Mouse (Mus musculus) kidney, adult 2 months (tissue): ENCODE results near the gene Tuba3a. TPM values are rescaled to one million over a fixed set of nuclear protein-coding genes. Genes with fewer than 3 reads are reported as not detected.

Experiments used
- DNase-seq: peaks from one replicate; pipeline ENCODE4 v3.0.0; 2021
- H3K27ac ChIP-seq: fragments of 200-500 bp; 2 replicates; pipeline ENCODE4 v1.5.1; 2012; ENCODE audit warnings: low read depth, low read length, control low read depth, inconsistent platforms; ENCODE audit not compliant: insufficient read depth
- H3K27me3 ChIP-seq: fragments of 200-500 bp; replicated peaks from 2 replicates; pipeline ENCODE4 v1.6.1; 2012; ENCODE audit warnings: mild to moderate bottlenecking, moderate library complexity, low read length, inconsistent platforms; ENCODE audit not compliant: control insufficient read depth, insufficient read depth
- H3K36me3 ChIP-seq: fragments of 200-500 bp; 2 replicates; pipeline ENCODE4 v1.6.1; 2012; ENCODE audit warnings: mild to moderate bottlenecking, moderate library complexity, low read length, inconsistent platforms; ENCODE audit not compliant: control insufficient read depth, insufficient read depth
- H3K4me1 ChIP-seq: fragments of 200-500 bp; 2 replicates; pipeline ENCODE4 v1.6.1; 2011; ENCODE audit warnings: low read length; ENCODE audit not compliant: control insufficient read depth, insufficient read depth
- H3K4me3 ChIP-seq: fragments of 200-500 bp; 2 replicates; pipeline ENCODE4 v1.5.1; 2011; ENCODE audit warnings: mild to moderate bottlenecking, low read depth, low read length, control low read depth; ENCODE audit not compliant: insufficient read depth
- CTCF ChIP-seq: fragments of 200-500 bp; conservative IDR thresholded peaks from 2 replicates; pipeline ENCODE4 v1.5.1; 2011; ENCODE audit warnings: low read depth, mild to moderate bottlenecking, control low read depth, low read length, moderate library complexity, mixed read lengths; ENCODE audit not compliant: insufficient read depth, insufficient read length
- POLR2A ChIP-seq: fragments of 200-500 bp; IDR thresholded peaks from one replicate; pipeline ENCODE4 v1.6.1; 2011; ENCODE audit warnings: low read depth, low read length, control low read depth
- WGBS: fragments of 180-500 bp; shearing (Covaris S2); methylation state at CpG from one replicate; pipeline ENCODE4 v1.1.7; 2018; 5-methylcytosine and 5-hydroxymethylcytosine counted together
- polyA plus RNA-seq: library from polyadenylated mRNA; depleted of rRNA; stranded (reverse); fragments of >200 nt; gene quantifications from 2 replicates; pipeline ENCODE4 v1.2.3, GENCODE M21; 2012

Tuba3a gene
- polyA plus RNA-seq, 1 experiment, result 0.39 TPM

- 72% methylated on average over 3 of the region's 3 CpGs for WGBS
- TF ChIP-seq POLR2A (no peak), CTCF (no peak)
- DNase-seq, result no peak
- no peak overlapping the region for H3K27ac ChIP-seq
- peaks cover 23% of the 10 kb centered on the region for H3K4me1 ChIP-seq
- H3K4me3 ChIP-seq, result no peak overlapping the region
- H3K36me3 ChIP-seq, result no peaks in the 10 kb centered on the region
- no peaks in the 10 kb centered on the region for H3K27me3 ChIP-seq
Measured at GRCm38 (mm10) chr6:125252285-125252684, 33.6 kb downstream of the Tuba3a start.

DNA sequence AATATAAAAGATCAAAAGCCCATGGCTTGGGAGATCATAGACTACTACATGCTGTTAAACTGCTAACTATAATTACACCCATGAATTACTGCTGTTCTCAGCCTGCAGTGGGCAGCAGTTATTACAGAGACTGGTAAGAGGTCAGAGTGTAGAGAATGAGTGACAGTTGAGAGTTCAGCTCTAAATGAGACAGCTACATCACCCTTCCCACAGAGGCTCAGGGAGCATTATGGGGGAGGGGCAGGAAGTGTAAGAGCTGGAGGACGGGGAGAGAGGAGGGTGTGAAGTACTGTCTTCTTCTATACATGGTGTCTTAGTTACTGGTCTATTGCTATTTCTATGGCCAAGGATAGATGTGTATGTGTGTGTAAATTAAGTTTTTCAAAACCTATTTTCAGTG, 41.3 kb downstream of the Tuba3a start:
- Histone ChIP-seq H3K4me1 (no peaks in the 10 kb centered on the region), H3K36me3 (no peaks in the 10 kb centered on the region), H3K4me3 (no peak overlapping the region), H3K27ac (no peak overlapping the region), H3K27me3 (no peaks in the 10 kb centered on the region)
- DNase-seq, result no peak
- TF ChIP-seq POLR2A, result no peak
- TF ChIP-seq CTCF, result no peak
- WGBS, result 67% methylated on average over 1 of the region's 1 CpGs

GRCm38 (mm10) chr6:125241566-125241965, 44.3 kb downstream of the Tuba3a start:
- no peak for DNase-seq
- H3K4me1 ChIP-seq, result no peaks in the 10 kb centered on the region; the same call in 1 of the 2 replicates
- no peak overlapping the region for H3K4me3 ChIP-seq
- TF ChIP-seq POLR2A, result no peak
- TF ChIP-seq CTCF, result no peak
- H3K27ac ChIP-seq, result no peak overlapping the region
- 83% methylated on average over 8 of the region's 8 CpGs for WGBS
- H3K36me3 ChIP-seq, result no peaks in the 10 kb centered on the region
- no peaks in the 10 kb centered on the region for H3K27me3 ChIP-seq

GRCm38 (mm10) chr6:125240617-125241016, 45.2 kb downstream of the Tuba3a start:
- no peak overlapping the region for H3K27ac ChIP-seq
- TF ChIP-seq CTCF (no peak), POLR2A (no peak)
- WGBS, result 90% methylated on average over 5 of the region's 5 CpGs
- no peak for DNase-seq
- no peaks in the 10 kb centered on the region; the same call in 1 of the 2 replicates for H3K4me1 ChIP-seq
- H3K27me3 ChIP-seq, result no peaks in the 10 kb centered on the region
- H3K4me3 ChIP-seq, result no peak overlapping the region
- no peaks in the 10 kb centered on the region for H3K36me3 ChIP-seq

DNA sequence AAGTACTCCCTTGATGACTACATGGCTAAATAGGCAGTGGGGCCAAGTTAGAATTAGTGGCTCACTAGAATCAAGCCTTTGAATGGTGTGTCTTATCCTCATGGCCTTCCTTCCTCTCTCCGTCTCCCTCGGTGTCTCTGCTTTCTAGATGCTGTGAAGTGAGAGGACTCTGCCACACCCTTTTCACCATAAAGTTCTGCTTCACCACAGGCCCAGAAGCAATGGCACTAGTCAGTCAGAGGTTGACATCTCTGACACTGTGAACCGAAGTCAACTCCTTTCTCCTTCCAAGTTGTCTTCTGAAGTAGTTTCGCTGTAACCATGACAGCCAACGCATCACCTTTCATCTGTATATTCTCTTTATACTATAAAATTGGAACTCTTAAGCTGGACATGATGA, 46.3 kb downstream of the Tuba3a start:
- no peaks in the 10 kb centered on the region; the same call in 1 of the 2 replicates for H3K4me1 ChIP-seq
- TF ChIP-seq CTCF, result no peak
- H3K27ac ChIP-seq, result no peak overlapping the region
- WGBS, result 95% methylated on average over 5 of the region's 5 CpGs
- no peaks in the 10 kb centered on the region for H3K36me3 ChIP-seq
- no peak overlapping the region for H3K4me3 ChIP-seq
- DNase-seq, result no peak
- H3K27me3 ChIP-seq, result no peaks in the 10 kb centered on the region

- 41% methylated on average over 6 of the region's 6 CpGs for WGBS
- Histone ChIP-seq H3K27me3 (no peaks in the 10 kb centered on the region), H3K4me3 (no peak overlapping the region), H3K27ac (no peak overlapping the region), H3K4me1 (no peaks in the 10 kb centered on the region; the same call in 1 of the 2 replicates), H3K36me3 (no peaks in the 10 kb centered on the region)
- TF ChIP-seq CTCF (no peak), POLR2A (no peak)
- peak; percentile 30 for DNase-seq
Measured at GRCm38 (mm10) chr6:125238396-125238795, 47.4 kb downstream of the Tuba3a start.

GRCm38 (mm10) chr6:125237421-125237820, 48.4 kb downstream of the Tuba3a start:
- DNase-seq, result no peak
- Histone ChIP-seq H3K36me3 (no peaks in the 10 kb centered on the region), H3K27me3 (no peaks in the 10 kb centered on the region), H3K4me3 (no peak overlapping the region), H3K4me1 (no peaks in the 10 kb centered on the region; the same call in 1 of the 2 replicates), H3K27ac (no peak overlapping the region)
- TF ChIP-seq POLR2A (no peak), CTCF (no peak)
- WGBS, result 88% methylated on average over 4 of the region's 4 CpGs
